Mouse (Mus musculus) kidney, adult 2 months (tissue): ENCODE data around the gene Uck1.

Experiments used
- CTCF ChIP-seq: fragments of 200-500 bp; conservative IDR thresholded peaks from 2 replicates; pipeline ENCODE4 v1.5.1; 2011; ENCODE audit warnings: low read depth, mild to moderate bottlenecking, control low read depth, low read length, moderate library complexity, mixed read lengths; ENCODE audit not compliant: insufficient read depth, insufficient read length
- POLR2A ChIP-seq: fragments of 200-500 bp; IDR thresholded peaks from one replicate; pipeline ENCODE4 v1.6.1; 2011; ENCODE audit warnings: low read depth, low read length, control low read depth

DNA sequence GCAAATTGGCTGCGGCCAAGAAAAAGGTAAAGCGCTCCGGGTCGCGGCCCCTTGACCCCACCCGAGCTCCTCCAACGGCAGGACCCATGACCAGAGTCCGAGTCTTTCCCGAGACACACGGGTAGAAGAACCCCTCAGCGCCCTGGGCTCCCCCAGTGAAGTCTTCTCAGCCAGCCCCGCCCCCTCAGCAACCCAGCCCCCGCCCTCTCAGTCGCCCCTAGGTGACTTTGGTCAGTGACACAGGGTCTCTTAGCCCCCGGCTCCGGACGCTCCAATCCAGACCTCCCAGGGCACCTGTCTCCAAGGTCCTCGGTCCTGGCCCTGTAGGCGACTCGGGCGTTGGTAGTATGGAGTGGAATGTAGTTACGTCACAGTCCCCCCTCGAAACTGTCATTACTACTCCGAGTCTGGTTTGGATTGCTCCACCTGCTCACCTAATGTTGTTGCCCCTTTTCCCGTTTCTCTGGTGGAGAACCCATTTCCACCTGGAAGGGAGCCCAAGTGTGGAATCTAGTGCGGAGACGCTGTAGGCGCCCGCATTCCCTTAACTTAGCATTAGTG is 28.5 kb upstream of the Uck1 start:
- TF ChIP-seq CTCF (no peak), POLR2A (no peak)
